Mouse (Mus musculus): ENCODE measurements around the gene Hoxc5.

GRCm38 (mm10) chr15:102934897-102935296, 32.3 kb upstream of the Hoxc5 start:
- TF ChIP-seq CTCF (IDR thresholded peaks at IDR 0.05; ENCODE audit: low read depth) (no peak), EP300 (IDR thresholded peaks at IDR 0.05; ENCODE audit: low read depth) (no peak)

Measured in heart, postnatal 0 days (tissue).